8 mouse cellular contexts compared by ENCODE assay signal in genomic region chr1:43139587-43140266, GRCm38 (mm10). TPM values are rescaled to one million over a fixed set of nuclear protein-coding genes. Genes with fewer than 3 reads are reported as not detected.
DNase-seq lines count a peak whose midpoint lies in the region; ATAC-seq lines count a peak whose summit lies in the region.

No protein-coding gene starts in this region.

- DNase-seq in R1 (ENCODE audit: low read depth, low spot score): peak; percentile 93
- peak; percentile 92 to 95 for DNase-seq in cerebellum, postnatal 10 days
- DNase-seq in frontal cortex, postnatal 14 days (ENCODE audit: low spot score in 2 of 2): peak; percentile 67 to 83
- peak; percentile 95 for DNase-seq in hindbrain, embryonic 14.5 days (ENCODE audit: low spot score)
- peak; percentile 73 to 93 for DNase-seq in layer of hippocampus, postnatal 25 days (ENCODE audit: extremely low spot score in 1 of 2, low spot score in 1 of 2)
- DNase-seq in lung, postnatal 36 days: peak; percentile 93
- DNase-seq in retina, postnatal 7 days (ENCODE audit: low read depth, low spot score): peak; percentile 75
- peak; percentile 91 for DNase-seq in thymus, postnatal 4 days

- no peak overlapping the region for H3K9ac ChIP-seq in hindbrain, embryonic 14.5 days

- H3K9me3 ChIP-seq in hindbrain, embryonic 14.5 days (ENCODE audit: control insufficient read depth, low read length): no peaks in the 10 kb centered on the region

- H3K27ac ChIP-seq in hindbrain, embryonic 14.5 days: no peak overlapping the region

- H3K27me3 ChIP-seq in hindbrain, embryonic 14.5 days (ENCODE audit: control insufficient read depth, insufficient read depth, low read length): no peaks in the 10 kb centered on the region

- no peaks in the 10 kb centered on the region for H3K36me3 ChIP-seq in hindbrain, embryonic 14.5 days (replicated peaks; ENCODE audit: control insufficient read depth, insufficient read depth)

- no peaks in the 10 kb centered on the region for H3K4me1 ChIP-seq in hindbrain, embryonic 14.5 days (replicated peaks; ENCODE audit: control insufficient read depth, insufficient read depth, low read length)

- no peak overlapping the region for H3K4me2 ChIP-seq in hindbrain, embryonic 14.5 days (replicated peaks)

- WGBS in hindbrain, embryonic 14.5 days: 53% methylated on average over 8 of the region's 8 CpGs

- no peak overlapping the region for H3K4me3 ChIP-seq in hindbrain, embryonic 14.5 days (replicated peaks; ENCODE audit: low read length)

- ATAC-seq in hindbrain, embryonic 14.5 days (ENCODE audit: low FRiP score): peak; percentile 87

RNA-seq across cellular contexts. Expression of gene AI597479, which starts 41.2 kb away (rescaled TPM):
- 48.3 and 50.3 TPM in 2 replicates for polyA plus RNA-seq in hindbrain, embryonic 14.5 days (2014; fragmentation: Nextera tagmentation; extraction: Ambion mirVana)
- total RNA-seq in layer of hippocampus, postnatal 25 days (2021): 10 to 100 TPM; 23.5 to 25.6 TPM

RNA-seq across cellular contexts. Expression of gene Tgfbrap1, which starts 41.3 kb away (rescaled TPM):
- 19.5 and 20.9 TPM in 2 replicates for polyA plus RNA-seq in hindbrain, embryonic 14.5 days (2014; fragmentation: Nextera tagmentation; extraction: Ambion mirVana)
- 10 to 100 TPM; 39.8 to 42.4 TPM for total RNA-seq in layer of hippocampus, postnatal 25 days (2021)

RNA-seq across cellular contexts. Expression of gene Fhl2, which starts 57.1 kb away (rescaled TPM):
- polyA plus RNA-seq in hindbrain, embryonic 14.5 days (2014; fragmentation: Nextera tagmentation; extraction: Ambion mirVana): 31.2 and 31.4 TPM in 2 replicates
- total RNA-seq in layer of hippocampus, postnatal 25 days (2021): 10 to 100 TPM; 36.0 to 47.8 TPM
